Comparison of ENCODE assay signal across 8 mouse cellular contexts in genomic region chr15:4026231-4026773, GRCm38 (mm10). TPM values are rescaled to one million over a fixed set of nuclear protein-coding genes. Genes with fewer than 3 reads are reported as not detected.
DNase-seq lines count a peak whose midpoint lies in the region; ATAC-seq and TF ChIP-seq lines count a peak whose summit lies in the region.

Oxct1 (plus strand) TSS chr15:4026383.

- peak; percentile 95 for ATAC-seq in Patski
- ATAC-seq in hindbrain, embryonic 12.5 days (ENCODE audit: low FRiP score): peak; percentile 95

- peak; percentile 100 for TF ChIP-seq CTCF in Patski (IDR thresholded peaks at IDR 0.05)

- H3K9me3 ChIP-seq in hindbrain, embryonic 12.5 days (replicated peaks): no peaks in the 10 kb centered on the region

- no peaks in the 10 kb centered on the region for H3K27me3 ChIP-seq in Patski
- H3K27me3 ChIP-seq in hindbrain, embryonic 12.5 days: 0 out of 2 replicates have a peak, but pooled peaks cover 3% of the 10 kb centered on the region

- CTCF ChIA-PET in Patski (lab: Charles Lee): interaction anchor here (1.7 to 4.6 kb wide), 3 partner anchors 16 to 33 kb away, joined by 11 to 32 read pairs (median 11); partner anchors contain the start of gene AW549877

- under 1% methylated on average over 45 of the region's 45 CpGs for WGBS in hindbrain, embryonic 12.5 days

- H3K4me1 ChIP-seq in hindbrain, embryonic 12.5 days: peaks cover 15% of the 10 kb centered on the region

- H3K4me3 ChIP-seq in hindbrain, embryonic 12.5 days: peak within 1 kb of the TSS; percentile 63

- peak; percentile 53 for DNase-seq in Patski (ENCODE audit: low read depth, low spot score)
- DNase-seq in cerebellum, postnatal 10 days: peak; percentile 94 to 96
- DNase-seq in frontal cortex, postnatal 10 days (ENCODE audit: low spot score in 2 of 2): peak; percentile 89 to 94
- peak; percentile 89 to 94 for DNase-seq in layer of hippocampus, postnatal 14 days (ENCODE audit: low spot score in 2 of 2)
- DNase-seq in lung, postnatal 14 days: peak; percentile 87
- peak; percentile 95 for DNase-seq in retina, postnatal 1 day
- peak; percentile 71 to 84 for DNase-seq in urinary bladder, adult 18-20 months (ENCODE audit: low spot score in 2 of 2)

- H3K27ac ChIP-seq in hindbrain, embryonic 12.5 days: peak within 1 kb of the TSS; percentile 91

- POLR2A ChIA-PET in Patski (lab: Charles Lee): interaction anchor here (1.4 to 3.5 kb wide), 2 partner anchors 29 to 31 kb away, joined by 4 to 19 read pairs; partner anchors contain the start of gene AW549877

- H3K36me3 ChIP-seq in hindbrain, embryonic 12.5 days: no peaks in the 10 kb centered on the region

- H3K9ac ChIP-seq in hindbrain, embryonic 12.5 days: peak within 1 kb of the TSS; percentile 67

- in situ Hi-C loops in Patski (cut with MboI; ENCODE audit: low pct_unique_long_range_greater_than_20kb): no loop called here

- peak within 1 kb of the TSS; percentile 66 for H3K4me2 ChIP-seq in hindbrain, embryonic 12.5 days (replicated peaks)

RNA-seq across cellular contexts. Expression of gene Oxct1, which starts in this region (rescaled TPM):
- 318 TPM for polyA plus RNA-seq in Patski (2021)
- 200 and 208 TPM in 2 replicates for polyA plus RNA-seq in hindbrain, embryonic 12.5 days (2016; fragmentation: Nextera tagmentation; extraction: Ambion mirVana)
- 100 to 1,000 TPM; 490 to 507 TPM for total RNA-seq in layer of hippocampus, postnatal 14 days (2021)

Comparison
In these comparisons a context has a peak if more than half of its experiments do, and no peak if none do; other contexts are left out.
1. Peak in every context shown above with its lines: DNase-seq, ATAC-seq, H3K4me3 ChIP-seq and H3K27ac ChIP-seq.